Mouse (Mus musculus) E14TG2a.4 (cell line): ENCODE data around the gene Arhgap20.

Source experiments
- CTCF ChIP-seq: conservative IDR thresholded peaks from 2 replicates; pipeline ENCODE4 v1.5.1; 2014; ENCODE audit warnings: low read length
- NANOG ChIP-seq: IDR thresholded peaks from 2 replicates; pipeline ENCODE4 v1.6.1; 2014; ENCODE audit warnings: borderline replicate concordance, low read length, mixed read lengths
- POU5F1 ChIP-seq: IDR thresholded peaks from 2 replicates; pipeline ENCODE4 v1.6.1; 2014; ENCODE audit warnings: low read length, borderline replicate concordance

DNA sequence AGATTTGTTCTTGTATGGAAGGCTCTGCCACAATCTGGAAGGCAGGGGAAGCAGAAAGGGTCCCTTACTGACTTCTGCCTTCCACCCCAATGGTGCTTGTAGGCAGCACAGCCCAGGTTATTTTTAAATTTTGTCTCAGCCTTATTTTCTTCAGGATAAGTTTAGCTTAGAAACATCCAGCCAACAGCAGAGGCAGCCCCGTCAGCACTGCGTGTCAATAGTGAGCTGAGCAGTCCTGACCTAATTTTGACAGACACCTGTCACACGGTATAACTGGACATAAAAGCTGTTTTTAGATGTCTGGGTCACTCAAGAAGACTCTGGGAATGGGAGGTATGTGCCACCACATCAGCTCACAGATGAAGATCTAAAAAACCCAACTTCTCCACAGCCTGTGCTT, 9.1 kb downstream of the Arhgap20 start:
- TF ChIP-seq CTCF (no peak), POU5F1 (no peak), NANOG (no peak)
